Mouse (Mus musculus) ES-Bruce4 (cell line): ENCODE measurements around the gene Zbtb34. TPM values are rescaled to one million over a fixed set of nuclear protein-coding genes. Genes with fewer than 3 reads are reported as not detected.
A peak's percentile ranks its signal among the peaks of the same experiment; 100 is the strongest.

Source experiments
- H3K27ac ChIP-seq: 2 replicates; pipeline ENCODE4 v1.5.1; 2012; ENCODE audit warnings: low read length, inconsistent platforms; ENCODE audit not compliant: insufficient read depth
- H3K27me3 ChIP-seq: 2 replicates; pipeline ENCODE4 v1.6.1; 2012; ENCODE audit warnings: mild to moderate bottlenecking, low read length, inconsistent platforms; ENCODE audit not compliant: control insufficient read depth, poor library complexity, insufficient read depth, severe bottlenecking
- H3K36me3 ChIP-seq: 2 replicates; pipeline ENCODE4 v1.6.1; 2012; ENCODE audit warnings: inconsistent platforms, mild to moderate bottlenecking, low read length, moderate library complexity; ENCODE audit not compliant: control insufficient read depth, poor library complexity, insufficient read depth, severe bottlenecking
- H3K4me1 ChIP-seq: one replicate; pipeline ENCODE4 v1.8.1; 2011; ENCODE audit warnings: low read length; ENCODE audit not compliant: control insufficient read depth, insufficient read depth
- H3K4me3 ChIP-seq: 2 replicates; pipeline ENCODE4 v1.5.1; 2011; ENCODE audit warnings: low read depth, mild to moderate bottlenecking, low read length
- H3K9ac ChIP-seq: 2 replicates; pipeline ENCODE4 v1.6.1; 2012; ENCODE audit warnings: low read depth, mild to moderate bottlenecking, inconsistent platforms; ENCODE audit not compliant: poor library complexity, severe bottlenecking
- H3K9me3 ChIP-seq: replicated peaks from 2 replicates; pipeline ENCODE4 v1.6.1; 2012; ENCODE audit warnings: mild to moderate bottlenecking, low read length, inconsistent platforms; ENCODE audit not compliant: control insufficient read depth, poor library complexity, insufficient read depth, severe bottlenecking
- CTCF ChIP-seq: IDR thresholded peaks from one replicate; pipeline ENCODE4 v1.8.1; 2011; ENCODE audit warnings: low read depth, low read length
- EP300 ChIP-seq: IDR thresholded peaks from 2 replicates; pipeline ENCODE4 v1.6.1; 2011; ENCODE audit warnings: low read depth, low read length; ENCODE audit not compliant: insufficient read depth
- POLR2A ChIP-seq: IDR thresholded peaks from one replicate; pipeline ENCODE4 v1.8.1; 2011; ENCODE audit warnings: low read length; ENCODE audit not compliant: insufficient read depth
- polyA plus RNA-seq: library from polyadenylated mRNA; stranded (reverse); fragments of >200 nt; gene quantifications from 2 replicates; pipeline ENCODE4 v1.2.4, GENCODE M21; 2011; ENCODE audit warnings: low read depth; ENCODE audit not compliant: missing spikeins, insufficient read depth, insufficient read length

The Zbtb34 gene
- polyA plus RNA-seq, result 20.3 and 21.4 TPM in 2 replicates

GRCm38 (mm10) chr2:33430771-33431699, at the start of gene Zbtb34:
Gene Zbtb34, minus strand, starts transcription at chr2:33431324.
- H3K27ac ChIP-seq, result peak within 1 kb of the TSS; percentile 70
- H3K9ac ChIP-seq, result peak within 1 kb of the TSS; percentile 95
- H3K9me3 ChIP-seq, result no peaks in the 10 kb centered on the region
- no peaks in the 10 kb centered on the region for H3K27me3 ChIP-seq
- TF ChIP-seq EP300, result no peak
- no peak for TF ChIP-seq POLR2A
- TF ChIP-seq CTCF, result peak; percentile 69
- peak within 1 kb of the TSS; percentile 98 for H3K4me3 ChIP-seq
- H3K4me1 ChIP-seq, result peaks cover 4% of the 10 kb centered on the region
- peaks cover 2% of the 10 kb centered on the region for H3K36me3 ChIP-seq

DNA sequence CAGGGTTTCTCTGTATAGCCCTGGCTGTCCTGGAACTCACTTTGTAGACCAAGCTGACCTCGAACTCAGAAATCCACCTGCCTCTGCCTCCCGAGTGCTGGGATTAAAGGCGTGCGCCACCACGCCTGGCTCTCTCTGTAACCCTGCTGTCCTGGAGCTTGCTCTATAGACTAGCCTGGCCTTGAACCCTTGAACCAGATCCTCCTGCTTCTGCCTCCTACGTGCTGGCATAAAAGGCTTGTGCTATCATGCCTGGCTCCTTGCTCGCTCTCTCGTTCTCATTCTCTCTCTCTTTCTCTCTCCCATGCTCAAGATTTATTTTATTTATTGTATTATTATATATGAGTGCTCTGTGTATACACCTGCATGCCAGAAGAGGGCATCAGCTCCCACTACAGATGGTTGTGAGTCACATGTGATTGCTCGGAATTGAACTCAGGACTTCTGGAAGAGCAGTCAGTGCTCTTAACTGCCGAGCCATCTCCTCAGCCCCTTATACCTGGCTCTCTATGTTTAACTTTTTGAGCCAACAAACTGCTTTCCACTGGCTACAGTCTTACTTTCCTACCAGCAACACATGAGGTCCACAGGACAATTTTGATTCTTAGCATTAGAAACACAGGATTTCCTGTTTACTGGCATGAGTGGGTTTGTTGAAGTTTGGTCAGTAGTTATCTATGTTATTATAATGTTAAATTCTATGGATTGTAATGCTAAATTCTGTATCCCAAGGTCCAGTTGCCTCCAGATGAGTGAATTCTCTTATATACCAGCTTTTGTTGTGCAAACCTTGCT, 47.0 kb upstream of the Zbtb34 start:
- Histone ChIP-seq H3K27ac (no peak overlapping the region; the same call in 1 of the 2 replicates), H3K9ac (no peak overlapping the region), H3K4me1 (peaks cover 9% of the 10 kb centered on the region), H3K9me3 (no peaks in the 10 kb centered on the region), H3K4me3 (no peak overlapping the region), H3K27me3 (no peaks in the 10 kb centered on the region), H3K36me3 (no peaks in the 10 kb centered on the region)
- TF ChIP-seq POLR2A (no peak), CTCF (no peak), EP300 (no peak)

DNA sequence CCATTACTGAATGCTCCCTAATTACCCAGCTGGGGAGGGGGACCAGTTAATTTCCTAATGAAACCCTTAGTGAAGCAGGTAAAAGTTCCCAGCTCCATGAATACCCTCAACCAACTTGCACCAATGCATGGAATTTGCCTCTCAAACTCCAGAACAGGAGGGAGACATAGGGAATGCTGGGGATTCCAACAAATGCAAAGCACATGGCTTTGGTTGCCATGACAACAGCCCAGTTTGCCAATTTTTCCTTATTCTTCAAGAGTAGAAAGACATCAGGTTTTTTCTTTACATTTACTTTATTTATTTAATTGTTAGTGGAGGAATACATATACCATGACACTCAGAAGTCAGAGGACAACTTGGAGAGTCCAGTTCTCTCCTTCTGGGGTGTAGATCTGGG, 44.8 kb upstream of the Zbtb34 start:
- H3K4me3 ChIP-seq, result no peak overlapping the region
- no peaks in the 10 kb centered on the region for H3K27me3 ChIP-seq
- no peaks in the 10 kb centered on the region for H3K9me3 ChIP-seq
- no peaks in the 10 kb centered on the region for H3K36me3 ChIP-seq
- H3K27ac ChIP-seq, result no peak overlapping the region
- no peak overlapping the region for H3K9ac ChIP-seq
- H3K4me1 ChIP-seq, result peaks cover 7% of the 10 kb centered on the region
- TF ChIP-seq CTCF (no peak), EP300 (no peak), POLR2A (no peak)

GRCm38 (mm10) chr2:33468466-33469097, 37.5 kb upstream of the Zbtb34 start, which contains the start of gene Zbtb43:
Gene Zbtb43, minus strand, starts transcription at chr2:33468559.
- Histone ChIP-seq H3K27me3 (no peaks in the 10 kb centered on the region), H3K9me3 (no peaks in the 10 kb centered on the region), H3K36me3 (peaks cover 2% of the 10 kb centered on the region; the same call in 1 of the 2 replicates), H3K9ac (peak within 1 kb of the TSS; percentile 82), H3K27ac (peak within 1 kb of the TSS; percentile 30; the same call in 1 of the 2 replicates), H3K4me1 (peaks cover 4% of the 10 kb centered on the region), H3K4me3 (peak within 1 kb of the TSS; percentile 95)
- TF ChIP-seq CTCF (no peak), EP300 (peak; percentile 50; the same call in 1 of the 2 replicates), POLR2A (peak; percentile 49)

DNA sequence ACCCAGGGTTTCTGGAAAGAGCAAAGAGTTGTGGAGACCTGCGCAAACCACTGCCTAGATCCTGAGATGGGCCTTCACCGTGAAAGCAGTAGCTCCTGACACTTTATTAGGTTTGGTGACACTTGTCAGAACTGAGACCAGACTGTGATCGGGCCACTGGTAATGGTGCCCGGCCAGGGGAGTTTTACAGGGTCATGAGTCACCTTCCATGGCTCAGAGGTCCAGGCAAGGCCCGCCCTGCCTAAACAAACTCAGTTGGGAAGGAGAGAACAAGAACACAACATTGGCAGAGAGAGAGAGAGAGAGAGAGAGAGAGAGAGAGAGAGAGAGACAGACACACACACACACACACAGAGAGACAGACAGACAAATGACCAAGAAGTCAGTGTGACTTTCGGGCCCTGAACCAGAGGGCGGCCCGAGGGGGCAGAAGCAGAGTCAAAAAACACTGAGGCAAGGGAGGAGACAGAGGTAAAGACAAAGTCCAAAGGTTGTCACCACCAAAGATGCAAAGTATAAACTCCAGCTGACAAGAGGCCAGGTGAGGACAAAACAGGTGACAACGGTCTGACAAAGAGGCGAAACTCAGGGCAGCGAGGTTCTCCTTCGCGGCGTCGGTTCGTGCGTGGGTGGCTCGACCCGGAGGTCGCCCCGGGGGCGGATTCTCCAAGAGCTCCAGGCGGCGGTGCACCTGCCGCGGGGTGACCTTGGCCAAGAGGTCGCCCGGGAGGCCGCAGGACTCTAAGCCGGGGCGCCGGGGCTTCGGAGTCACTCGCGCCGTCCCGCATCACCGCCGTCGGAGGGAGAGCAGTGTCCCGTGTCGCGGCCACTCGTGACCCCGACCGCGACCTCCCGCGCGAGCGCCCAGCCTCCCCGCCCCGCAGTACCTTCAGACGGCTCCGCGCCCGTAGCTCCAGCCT, 36.7 kb upstream of the Zbtb34 start:
- Histone ChIP-seq H3K4me3 (peak overlapping the region; percentile 95), H3K4me1 (peaks cover 4% of the 10 kb centered on the region), H3K9ac (peak overlapping the region; percentile 82), H3K27me3 (no peaks in the 10 kb centered on the region), H3K27ac (peak overlapping the region; percentile 30; the same call in 1 of the 2 replicates), H3K9me3 (no peaks in the 10 kb centered on the region), H3K36me3 (peaks cover 3% of the 10 kb centered on the region; the same call in 1 of the 2 replicates)
- TF ChIP-seq CTCF, result no peak
- TF ChIP-seq EP300, result no peak
